Mouse (Mus musculus): ENCODE results near the gene Rps28.

The Rps28 gene

GRCm38 (mm10) chr17:33773871-33774572 lies 50.3 kb downstream of the Rps28 start:
- DNase-seq (ENCODE audit: extremely low read depth, low read depth), result no peak

- DNase-seq (ENCODE audit: extremely low read depth, low read depth), result no peak
Observed at GRCm38 (mm10) chr17:33773426-33773825, 50.9 kb downstream of the Rps28 start.

DNA sequence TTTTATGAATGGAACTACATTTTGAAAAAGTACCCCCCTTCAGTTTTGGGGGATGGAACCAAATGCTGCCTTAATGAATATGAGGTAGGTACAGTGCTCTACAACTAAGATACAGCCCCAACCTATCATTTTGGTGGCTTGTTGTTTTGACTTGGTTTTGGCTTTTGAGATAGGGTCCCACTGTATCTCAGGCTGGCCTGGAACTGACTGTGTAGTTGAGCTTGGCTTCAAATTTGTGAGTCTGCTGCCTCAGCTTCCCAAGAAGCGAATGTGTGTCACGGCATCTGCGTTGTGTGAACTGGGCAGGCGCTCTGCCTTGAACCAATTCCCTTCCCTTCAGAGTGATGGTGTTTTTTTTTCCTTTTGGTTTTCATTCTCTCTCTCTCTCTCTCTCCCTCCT lies 52.7 kb downstream of the Rps28 start:
- DNase-seq (ENCODE audit: extremely low read depth, low read depth), result no peak

Measured in MEL-GATA-1-ER (cell line).